Mouse (Mus musculus): ENCODE measurements around the gene Tspan5. TPM values are rescaled to one million over a fixed set of nuclear protein-coding genes. Genes with fewer than 3 reads are reported as not detected.
A peak's percentile ranks its signal among the peaks of the same experiment; 100 is the strongest.

Tspan5 gene
- total RNA-seq, 2 experiments from 2014 or later, result 172 TPM

DNA sequence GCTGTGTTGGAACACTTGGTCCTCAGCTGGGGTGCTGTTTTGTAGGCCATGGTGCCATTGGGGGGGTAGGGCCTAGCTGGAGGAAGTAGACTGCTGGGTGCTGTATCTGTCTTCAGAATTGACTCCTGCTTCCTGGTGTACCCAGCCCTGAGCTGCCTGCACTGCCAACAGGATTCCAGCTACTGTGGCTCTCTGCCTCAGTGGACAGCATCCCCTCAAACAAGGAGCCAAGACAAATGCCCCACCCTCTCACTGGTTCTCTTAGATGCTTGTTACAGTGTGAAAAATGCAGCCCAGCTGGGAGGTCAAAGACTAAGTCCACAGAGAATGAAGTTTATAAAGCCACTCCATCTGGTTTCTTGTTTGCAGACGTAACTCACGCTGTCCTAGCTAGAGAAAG is 101.2 kb downstream of the Tspan5 start:
- DNase-seq (ENCODE audit: low spot score in 2 of 2), result no peak

DNA sequence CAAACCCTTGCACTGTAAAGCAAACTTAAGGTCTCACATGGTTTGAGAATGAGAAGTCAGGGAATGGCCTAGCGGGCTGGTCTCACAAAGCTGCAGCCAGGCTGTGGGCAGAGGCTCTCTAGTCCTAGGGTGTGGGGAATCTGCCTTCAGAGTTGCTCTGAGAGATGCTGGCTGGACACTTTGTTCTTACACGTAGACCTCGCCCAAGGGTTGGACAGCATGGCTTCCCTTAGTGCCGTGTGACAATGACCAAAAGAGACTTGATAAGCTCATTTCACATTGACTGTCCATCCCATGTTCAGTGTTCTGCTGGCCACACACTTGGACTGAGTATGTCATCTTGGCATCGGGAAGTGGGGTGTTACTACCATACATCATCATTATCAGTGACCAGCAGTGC is 101.6 kb downstream of the Tspan5 start:
- no peak for DNase-seq (ENCODE audit: low spot score in 2 of 2)

GRCm38 (mm10) chr3:138845820-138846219 is 103.8 kb downstream of the Tspan5 start:
- no peak for DNase-seq (ENCODE audit: low spot score in 2 of 2)

DNA sequence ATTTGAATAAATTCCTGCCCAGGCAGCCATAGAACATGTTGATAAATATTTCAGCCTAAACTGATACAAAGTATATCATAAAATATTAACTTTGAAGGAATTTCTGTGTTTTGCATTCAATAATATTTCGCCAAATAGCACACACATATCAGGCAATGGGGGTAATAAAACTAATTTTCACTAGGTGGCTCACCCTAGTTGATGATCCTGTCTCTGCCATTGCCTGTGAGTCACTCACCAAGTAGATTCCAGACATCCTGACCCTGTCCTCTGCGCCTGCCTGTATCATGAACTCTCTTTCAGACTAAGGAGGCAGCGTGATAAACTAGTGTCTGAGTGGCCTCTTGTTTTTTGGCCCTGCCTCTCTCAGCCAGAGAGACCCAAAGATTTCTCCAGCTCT is 105.8 kb downstream of the Tspan5 start:
- DNase-seq (ENCODE audit: low spot score in 2 of 2), result no peak

DNA sequence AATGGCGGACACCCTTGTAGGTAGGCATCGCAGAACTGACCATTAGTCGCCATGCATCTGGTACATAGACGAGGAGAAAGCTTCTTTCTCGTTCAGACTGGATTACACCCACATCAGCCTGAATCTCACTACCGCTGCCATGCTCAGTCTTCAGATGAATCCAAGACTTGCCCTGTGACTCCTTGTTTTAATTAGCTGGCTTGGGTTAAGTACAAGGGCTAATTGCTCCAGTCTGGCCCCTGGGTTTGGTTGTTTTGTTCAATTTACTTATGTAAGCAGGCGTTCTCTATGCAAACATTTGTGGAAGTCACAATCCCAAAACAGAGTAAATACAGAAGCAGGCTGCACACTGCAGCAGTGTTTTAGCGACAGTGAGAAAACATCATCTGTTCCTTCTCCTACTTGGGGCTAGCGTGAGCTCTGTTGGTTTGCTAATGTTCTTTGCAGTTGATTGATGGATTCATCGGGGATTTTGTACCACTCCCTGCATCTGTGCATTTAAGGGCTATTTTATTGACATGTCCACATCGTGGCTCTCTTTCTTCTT is 107.8 kb downstream of the Tspan5 start:
- peak in 1 of 2 experiments; percentile 38 for DNase-seq (ENCODE audit: low spot score in 2 of 2)

DNA sequence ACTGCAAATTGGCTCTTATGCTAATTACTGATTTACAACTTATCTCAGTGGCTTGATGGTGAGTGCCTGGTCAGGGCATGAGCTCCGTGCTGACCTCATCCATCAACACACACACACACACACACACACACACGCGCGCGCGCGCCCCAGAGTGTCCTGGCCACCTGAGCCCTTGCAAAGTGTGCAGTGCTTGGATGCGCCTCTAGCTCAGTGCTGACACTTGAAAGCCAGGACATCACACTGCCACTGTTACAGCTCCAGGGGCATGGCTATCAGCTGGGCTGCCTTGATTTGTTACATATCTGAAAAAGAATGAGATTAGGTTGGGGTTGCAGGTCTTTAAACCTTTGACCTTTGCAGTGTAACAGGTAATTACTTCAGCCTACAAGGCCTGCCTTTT is 109.9 kb downstream of the Tspan5 start:
- DNase-seq (ENCODE audit: low spot score in 2 of 2), result no peak

DNA sequence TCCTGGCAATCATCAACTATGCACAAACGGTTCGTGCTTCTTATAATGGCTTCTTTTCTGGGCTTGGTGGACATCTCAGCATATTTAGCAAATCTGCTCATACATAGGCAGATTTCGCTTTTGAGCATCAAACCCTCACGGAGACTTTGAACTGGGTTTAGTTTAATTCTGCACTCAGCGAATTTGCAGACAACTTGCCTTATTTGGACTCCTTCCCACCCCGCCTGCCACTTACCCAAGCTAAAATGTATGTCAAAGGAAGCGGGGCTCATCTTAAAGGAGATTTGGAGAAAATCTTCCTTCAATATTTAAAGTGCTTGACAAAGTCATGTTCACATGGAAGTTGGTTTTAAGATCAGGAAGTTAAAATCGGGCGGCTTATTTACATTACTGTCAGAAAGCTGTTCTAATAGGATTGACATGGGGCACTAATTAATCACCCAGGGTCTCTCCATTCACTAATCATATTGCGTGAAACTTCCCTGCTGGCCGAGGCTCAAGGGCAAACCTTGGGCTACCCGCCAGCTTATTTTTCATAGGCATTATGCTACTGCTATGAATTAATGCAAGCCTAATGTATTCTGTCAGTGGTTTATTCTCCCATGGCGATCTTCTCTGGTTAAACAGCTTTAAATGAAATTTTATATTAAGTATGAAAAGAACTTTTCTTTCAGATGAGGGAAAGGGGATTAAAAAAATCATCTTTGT is 111.1 kb downstream of the Tspan5 start:
- no peak for DNase-seq (ENCODE audit: low spot score in 2 of 2)

- peak; percentile 30 to 65 for DNase-seq (ENCODE audit: low spot score in 2 of 2)
These were observed 112.2 kb downstream of the Tspan5 start for GRCm38 (mm10) chr3:138853996-138854836.

GRCm38 (mm10) chr3:138855387-138855786 is 113.4 kb downstream of the Tspan5 start:
- DNase-seq (ENCODE audit: low spot score in 2 of 2), result no peak

DNA sequence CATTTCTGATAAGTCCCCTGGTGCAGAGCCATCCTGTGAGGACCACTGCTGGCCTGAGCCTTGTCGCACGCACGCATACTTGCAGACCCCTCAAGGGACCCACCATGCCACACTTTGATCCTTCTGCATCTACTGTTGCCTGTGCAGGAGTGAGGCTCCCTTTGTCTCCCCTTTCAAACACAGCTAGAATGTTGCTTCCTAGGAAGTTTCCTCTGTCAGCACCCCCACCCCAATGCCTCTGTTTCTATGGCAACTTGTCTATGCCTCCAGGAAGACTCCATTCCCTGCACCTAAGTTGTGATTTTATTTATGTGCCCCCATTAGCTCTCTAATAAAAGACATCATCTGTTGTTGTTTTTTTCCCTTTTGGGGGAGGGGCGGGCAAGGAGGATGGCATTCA is 115.0 kb downstream of the Tspan5 start:
- no peak for DNase-seq (ENCODE audit: low spot score in 2 of 2)

GRCm38 (mm10) chr3:138857805-138858546 is 116.0 kb downstream of the Tspan5 start:
- DNase-seq (ENCODE audit: low spot score in 2 of 2), result no peak

DNA sequence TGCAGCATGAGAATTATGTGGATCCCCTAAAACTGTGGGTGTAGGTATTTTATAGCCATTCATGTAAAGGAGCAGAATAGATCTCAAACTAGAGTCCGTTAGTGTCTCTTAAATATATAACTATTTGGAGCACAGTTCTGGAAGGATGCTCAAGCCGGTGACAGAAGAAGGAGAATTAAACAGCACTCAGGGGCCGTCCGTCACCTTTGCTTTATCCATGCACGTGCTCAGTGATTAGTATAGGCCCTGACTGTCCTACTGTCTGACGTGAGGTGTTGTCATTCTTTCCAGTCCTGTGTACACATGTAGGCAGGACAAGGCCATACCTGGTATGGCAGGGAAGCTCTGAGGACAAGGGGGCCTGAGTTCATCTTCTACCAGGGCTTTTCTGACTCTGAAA is 116.7 kb downstream of the Tspan5 start:
- no peak for DNase-seq (ENCODE audit: low spot score in 2 of 2)

DNA sequence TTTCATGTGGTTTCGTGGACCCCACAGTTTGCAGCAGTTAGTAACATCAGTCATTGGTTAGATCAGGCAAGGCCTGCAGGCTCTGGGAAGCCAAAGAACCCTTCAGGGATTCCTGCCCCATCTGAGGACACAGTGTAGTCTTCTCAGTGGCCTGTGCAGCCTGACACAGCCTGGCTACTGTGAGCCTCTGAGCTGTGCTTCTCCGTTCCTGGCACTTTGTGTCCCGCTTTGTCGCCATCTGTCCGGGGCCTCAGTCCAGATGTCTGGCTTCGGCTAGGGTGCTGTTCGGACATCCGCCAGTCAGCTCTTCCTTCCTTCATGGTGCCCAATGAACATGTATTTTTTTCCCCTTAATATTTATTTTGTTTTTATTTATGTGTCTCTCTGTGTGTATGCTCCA is 117.2 kb downstream of the Tspan5 start:
- peak in 1 of 2 experiments; percentile 54 for DNase-seq (ENCODE audit: low spot score in 2 of 2)

DNA sequence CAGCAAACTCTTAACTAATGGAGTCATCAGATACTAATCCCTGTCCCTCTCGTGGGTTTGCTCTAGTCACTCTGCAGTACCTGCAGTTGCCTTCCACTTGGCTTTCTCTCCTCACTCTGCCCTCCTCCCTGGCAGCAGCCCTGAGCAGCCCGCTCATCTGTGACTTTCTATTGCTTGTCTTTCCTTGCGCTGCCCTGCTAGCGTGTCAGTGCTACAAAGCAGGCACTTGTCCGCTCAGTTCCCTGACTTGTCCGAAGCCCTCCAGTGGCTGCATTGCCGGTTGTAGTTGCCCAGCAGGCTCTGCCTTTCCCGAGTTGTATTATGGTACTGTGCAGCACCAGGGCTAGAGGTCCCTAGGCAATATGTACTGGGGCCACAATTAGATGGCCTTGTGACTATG is 117.7 kb downstream of the Tspan5 start:
- DNase-seq (ENCODE audit: low spot score in 2 of 2), result peak in 1 of 2 experiments; percentile 41

DNA sequence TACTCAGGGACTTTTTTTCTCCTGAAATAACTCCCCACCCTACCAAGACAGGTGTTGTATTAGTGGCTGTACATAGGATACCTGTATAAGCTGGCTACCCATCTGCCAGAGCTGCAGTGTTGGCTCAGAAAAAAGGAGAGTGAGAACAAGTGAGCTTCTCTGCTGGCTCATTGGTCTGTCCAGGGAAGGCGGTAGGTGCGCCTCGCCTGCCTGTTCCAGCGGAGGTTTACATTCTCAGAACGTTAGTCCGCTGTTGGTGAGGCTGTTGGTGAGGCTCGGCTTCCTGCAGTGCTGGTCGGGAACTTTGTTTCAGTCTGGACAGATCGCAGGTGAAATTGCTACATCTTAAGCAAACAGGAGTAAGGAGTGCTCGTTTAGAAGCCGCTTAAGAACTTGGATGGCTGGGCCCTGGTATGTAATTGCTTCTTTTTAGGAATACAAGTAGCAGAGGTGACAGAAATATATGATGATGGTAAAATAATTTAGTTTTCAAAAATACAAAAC is 118.3 kb downstream of the Tspan5 start:
- DNase-seq (ENCODE audit: low spot score in 2 of 2), result no peak

- DNase-seq (ENCODE audit: low spot score in 2 of 2), result peak in 1 of 2 experiments; percentile 60
These were observed 119.0 kb downstream of the Tspan5 start for GRCm38 (mm10) chr3:138861032-138861431.

GRCm38 (mm10) chr3:138861589-138861988 is 119.6 kb downstream of the Tspan5 start:
- no peak for DNase-seq (ENCODE audit: low spot score in 2 of 2)

- DNase-seq (ENCODE audit: low spot score in 2 of 2), result no peak
These were observed 122.2 kb downstream of the Tspan5 start for GRCm38 (mm10) chr3:138864166-138864648.

GRCm38 (mm10) chr3:138865271-138865670 is 123.3 kb downstream of the Tspan5 start:
- DNase-seq (ENCODE audit: low spot score in 2 of 2), result no peak

- DNase-seq (ENCODE audit: low spot score in 2 of 2), result no peak
These were observed 125.3 kb downstream of the Tspan5 start for GRCm38 (mm10) chr3:138867149-138867848.

All from layer of hippocampus, postnatal 14 days (tissue).